Mouse (Mus musculus) limb, embryonic 15.5 days (tissue): ENCODE data around the gene Adamts3. TPM values are rescaled to one million over a fixed set of nuclear protein-coding genes. Genes with fewer than 3 reads are reported as not detected.
A peak's percentile ranks its signal among the peaks of the same experiment; 100 is the strongest.

ENCODE experiments used
- ATAC-seq: fragments of 200-750 bp; cut with Nextera tagmentation; 2 replicates; pipeline ENCODE4 v1.8.0; 2017; ENCODE audit warnings: low read depth, moderate TSS enrichment; ENCODE audit not compliant: insufficient number of reproducible peaks, low FRiP score, low TSS enrichment
- H3K27ac ChIP-seq: fragments of 300-500 bp; sonication (generic); 2 replicates; pipeline ENCODE4 v1.5.1; 2015; ENCODE audit warnings: moderate library complexity, mild to moderate bottlenecking, inconsistent platforms
- H3K27me3 ChIP-seq: fragments of 300-500 bp; sonication (generic); 2 replicates; pipeline ENCODE4 v1.6.1; 2015; ENCODE audit warnings: inconsistent platforms
- H3K36me3 ChIP-seq: fragments of 300-500 bp; sonication (generic); 2 replicates; pipeline ENCODE4 v1.6.1; 2015; ENCODE audit warnings: inconsistent platforms
- H3K4me1 ChIP-seq: fragments of 300-500 bp; sonication (generic); 2 replicates; pipeline ENCODE4 v1.6.1; 2015; ENCODE audit warnings: inconsistent platforms
- H3K4me2 ChIP-seq: fragments of 300-500 bp; sonication (generic); 2 replicates; pipeline ENCODE4 v1.6.1; 2015; ENCODE audit warnings: mild to moderate bottlenecking, inconsistent platforms
- H3K4me3 ChIP-seq: fragments of 300-500 bp; sonication (generic); 2 replicates; pipeline ENCODE4 v1.5.1; 2015; ENCODE audit warnings: mild to moderate bottlenecking, inconsistent platforms
- H3K9ac ChIP-seq: fragments of 300-500 bp; sonication (generic); 2 replicates; pipeline ENCODE4 v1.6.1; 2015; ENCODE audit warnings: inconsistent platforms
- H3K9me3 ChIP-seq: fragments of 300-500 bp; sonication (generic); 2 replicates; pipeline ENCODE4 v1.6.1; 2016; ENCODE audit warnings: inconsistent platforms
- WGBS: fragments of 180-500 bp; shearing (Covaris S2); methylation state at CpG from one replicate; pipeline ENCODE4 v1.1.7; 2015; 5-methylcytosine and 5-hydroxymethylcytosine counted together
- polyA plus RNA-seq: library from polyadenylated mRNA; unstranded; fragments of >200 nt; fragmentation: Nextera tagmentation; extraction: Ambion mirVana; gene quantifications from 2 replicates; pipeline ENCODE4 v1.2.1, GENCODE M21; 2015

Adamts3 gene
- polyA plus RNA-seq, 1 experiment from 2014 or later, result 7.5 TPM

GRCm38 (mm10) chr5:89881425-89881824 lies 1.7 kb downstream of the Adamts3 start:
- no peak overlapping the region for H3K9ac ChIP-seq
- no peak for ATAC-seq
- H3K4me1 ChIP-seq, result peaks cover 9% of the 10 kb centered on the region
- 35% methylated on average over 4 of the region's 4 CpGs for WGBS
- H3K9me3 ChIP-seq, result no peaks in the 10 kb centered on the region
- H3K27me3 ChIP-seq, result no peaks in the 10 kb centered on the region
- H3K4me3 ChIP-seq, result peak overlapping the region; percentile 60
- no peaks in the 10 kb centered on the region for H3K36me3 ChIP-seq
- H3K4me2 ChIP-seq, result peak overlapping the region; percentile 97
- H3K27ac ChIP-seq, result no peak overlapping the region

GRCm38 (mm10) chr5:89878866-89879392 lies 4.2 kb downstream of the Adamts3 start:
- ATAC-seq, result no peak
- Histone ChIP-seq H3K4me1 (peaks cover 9% of the 10 kb centered on the region), H3K27ac (no peak overlapping the region), H3K27me3 (no peaks in the 10 kb centered on the region), H3K4me2 (no peak overlapping the region), H3K36me3 (no peaks in the 10 kb centered on the region), H3K9ac (no peak overlapping the region), H3K9me3 (no peaks in the 10 kb centered on the region), H3K4me3 (no peak overlapping the region)
- 75% methylated on average over 11 of the region's 11 CpGs for WGBS

GRCm38 (mm10) chr5:89872661-89873060 lies 10.5 kb downstream of the Adamts3 start:
- no peak for ATAC-seq
- Histone ChIP-seq H3K4me3 (no peak overlapping the region), H3K36me3 (no peaks in the 10 kb centered on the region), H3K9ac (no peak overlapping the region), H3K27me3 (no peaks in the 10 kb centered on the region), H3K4me2 (no peak overlapping the region), H3K27ac (no peak overlapping the region), H3K9me3 (no peaks in the 10 kb centered on the region), H3K4me1 (no peaks in the 10 kb centered on the region)
- WGBS, result 12% methylated on average over 2 of the region's 2 CpGs

GRCm38 (mm10) chr5:89859603-89860002 lies 23.5 kb downstream of the Adamts3 start:
- WGBS, result 79% methylated on average over 4 of the region's 4 CpGs
- Histone ChIP-seq H3K27ac (no peak overlapping the region), H3K36me3 (no peaks in the 10 kb centered on the region), H3K4me2 (no peak overlapping the region), H3K9ac (no peak overlapping the region), H3K4me1 (no peaks in the 10 kb centered on the region), H3K4me3 (no peak overlapping the region), H3K9me3 (no peaks in the 10 kb centered on the region), H3K27me3 (no peaks in the 10 kb centered on the region)
- ATAC-seq, result no peak

- H3K9me3 ChIP-seq, result no peaks in the 10 kb centered on the region
Measured at GRCm38 (mm10) chr5:89858837-89859236, 24.3 kb downstream of the Adamts3 start.

GRCm38 (mm10) chr5:89846551-89846950 lies 36.6 kb downstream of the Adamts3 start:
- H3K36me3 ChIP-seq, result no peaks in the 10 kb centered on the region
- no peaks in the 10 kb centered on the region for H3K9me3 ChIP-seq
- 47% methylated on average over 1 of the region's 1 CpGs for WGBS
- H3K27ac ChIP-seq, result no peak overlapping the region
- peaks cover 8% of the 10 kb centered on the region; the same call in 1 of the 2 replicates for H3K4me1 ChIP-seq
- H3K27me3 ChIP-seq, result no peaks in the 10 kb centered on the region
- no peak overlapping the region for H3K4me3 ChIP-seq
- no peak overlapping the region for H3K4me2 ChIP-seq
- H3K9ac ChIP-seq, result no peak overlapping the region
- no peak for ATAC-seq

More at GRCm38 (mm10) chr5:89858837-89859236, 24.3 kb downstream of the Adamts3 start:
- H3K4me3 ChIP-seq, result no peak overlapping the region
- no peak overlapping the region for H3K4me2 ChIP-seq
- H3K27me3 ChIP-seq, result no peaks in the 10 kb centered on the region
- 97% methylated on average over 1 of the region's 1 CpGs for WGBS
- no peak overlapping the region for H3K27ac ChIP-seq
- H3K36me3 ChIP-seq, result no peaks in the 10 kb centered on the region
- no peaks in the 10 kb centered on the region for H3K4me1 ChIP-seq
- no peak overlapping the region for H3K9ac ChIP-seq
- ATAC-seq, result no peak

GRCm38 (mm10) chr5:89844354-89844753 lies 38.8 kb downstream of the Adamts3 start:
- Histone ChIP-seq H3K4me2 (no peak overlapping the region), H3K27me3 (no peaks in the 10 kb centered on the region), H3K36me3 (no peaks in the 10 kb centered on the region), H3K4me1 (peaks cover 10% of the 10 kb centered on the region; the same call in 1 of the 2 replicates), H3K4me3 (no peak overlapping the region), H3K9me3 (no peaks in the 10 kb centered on the region), H3K9ac (no peak overlapping the region), H3K27ac (peak overlapping the region; percentile 33; the same call in 1 of the 2 replicates)
- peak; percentile 92 for ATAC-seq
- 14% methylated on average over 5 of the region's 5 CpGs for whole genome bisulfite sequencing

- no peak overlapping the region for H3K4me2 ChIP-seq
- H3K27ac ChIP-seq, result peak overlapping the region; percentile 33; the same call in 1 of the 2 replicates
- 87% methylated on average over 7 of the region's 7 CpGs for WGBS
- no peak for ATAC-seq
- H3K4me3 ChIP-seq, result no peak overlapping the region
- H3K4me1 ChIP-seq, result peaks cover 10% of the 10 kb centered on the region; the same call in 1 of the 2 replicates
- no peaks in the 10 kb centered on the region for H3K9me3 ChIP-seq
- H3K36me3 ChIP-seq, result no peaks in the 10 kb centered on the region
- H3K27me3 ChIP-seq, result no peaks in the 10 kb centered on the region
- no peak overlapping the region for H3K9ac ChIP-seq
Measured at GRCm38 (mm10) chr5:89843478-89843877, 39.7 kb downstream of the Adamts3 start.

- Histone ChIP-seq H3K36me3 (no peaks in the 10 kb centered on the region), H3K4me3 (no peak overlapping the region), H3K9ac (no peak overlapping the region), H3K27me3 (no peaks in the 10 kb centered on the region), H3K27ac (no peak overlapping the region), H3K4me1 (peaks cover 10% of the 10 kb centered on the region; the same call in 1 of the 2 replicates), H3K9me3 (no peaks in the 10 kb centered on the region), H3K4me2 (no peak overlapping the region)
- ATAC-seq, result no peak
- 48% methylated on average over 4 of the region's 4 CpGs for WGBS
Measured at GRCm38 (mm10) chr5:89839627-89840026, 43.5 kb downstream of the Adamts3 start.

- no peak for ATAC-seq
- no peaks in the 10 kb centered on the region for H3K27me3 ChIP-seq
Measured at GRCm38 (mm10) chr5:89821175-89821574, 62.0 kb downstream of the Adamts3 start.

GRCm38 (mm10) chr5:89819531-89819930 lies 63.6 kb downstream of the Adamts3 start:
- H3K36me3 ChIP-seq, result no peaks in the 10 kb centered on the region
- H3K4me3 ChIP-seq, result no peak overlapping the region
- H3K4me2 ChIP-seq, result no peak overlapping the region
- no peak overlapping the region for H3K27ac ChIP-seq
- WGBS, result 29% methylated on average over 3 of the region's 3 CpGs
- ATAC-seq, result no peak
- H3K9ac ChIP-seq, result no peak overlapping the region
- no peaks in the 10 kb centered on the region for H3K27me3 ChIP-seq
- no peaks in the 10 kb centered on the region for H3K4me1 ChIP-seq
- H3K9me3 ChIP-seq, result no peaks in the 10 kb centered on the region

More at GRCm38 (mm10) chr5:89821175-89821574, 62.0 kb downstream of the Adamts3 start:
- H3K27ac ChIP-seq, result no peak overlapping the region
- H3K36me3 ChIP-seq, result no peaks in the 10 kb centered on the region
- H3K9ac ChIP-seq, result no peak overlapping the region
- no peaks in the 10 kb centered on the region for H3K9me3 ChIP-seq
- no peaks in the 10 kb centered on the region for H3K4me1 ChIP-seq
- 80% methylated on average over 1 of the region's 1 CpGs for WGBS
- H3K4me2 ChIP-seq, result no peak overlapping the region
- no peak overlapping the region for H3K4me3 ChIP-seq

GRCm38 (mm10) chr5:89816610-89817009 lies 66.5 kb downstream of the Adamts3 start:
- H3K4me2 ChIP-seq, result no peak overlapping the region
- ATAC-seq, result peak; percentile 86
- H3K9me3 ChIP-seq, result no peaks in the 10 kb centered on the region
- H3K27ac ChIP-seq, result peak overlapping the region; percentile 51
- H3K4me3 ChIP-seq, result no peak overlapping the region
- WGBS, result 57% methylated on average over 6 of the region's 6 CpGs
- H3K27me3 ChIP-seq, result no peaks in the 10 kb centered on the region
- no peaks in the 10 kb centered on the region for H3K36me3 ChIP-seq
- H3K4me1 ChIP-seq, result no peaks in the 10 kb centered on the region
- H3K9ac ChIP-seq, result no peak overlapping the region

- WGBS, result 75% methylated on average over 3 of the region's 3 CpGs
- Histone ChIP-seq H3K27ac (no peak overlapping the region), H3K4me2 (no peak overlapping the region), H3K27me3 (no peaks in the 10 kb centered on the region), H3K9me3 (no peaks in the 10 kb centered on the region), H3K36me3 (no peaks in the 10 kb centered on the region), H3K4me1 (no peaks in the 10 kb centered on the region), H3K4me3 (no peak overlapping the region), H3K9ac (no peak overlapping the region)
- no peak for ATAC-seq
Measured at GRCm38 (mm10) chr5:89814552-89814951, 68.6 kb downstream of the Adamts3 start.
